Mouse (Mus musculus): Measurements from ENCODE around the gene Klf12. TPM values are rescaled to one million over a fixed set of nuclear protein-coding genes. Genes with fewer than 3 reads are reported as not detected.

The Klf12 gene
- total RNA-seq, 2 experiments from 2014 or later: 10.0 to 12.8 TPM

- intact Hi-C loops (cut with DNase I): no loop called here
- no peak for DNase-seq
Measured at GRCm38 (mm10) chr14:100165075-100165474, 119.4 kb downstream of the Klf12 start.

- intact Hi-C loops (cut with DNase I): no loop called here
- DNase-seq: no peak
Measured at GRCm38 (mm10) chr14:100156639-100157038, 127.8 kb downstream of the Klf12 start.

GRCm38 (mm10) chr14:100147666-100148065 lies 136.8 kb downstream of the Klf12 start:
- no peak for DNase-seq
- intact Hi-C loops (cut with DNase I): no loop called here

GRCm38 (mm10) chr14:100140370-100140769 lies 144.1 kb downstream of the Klf12 start:
- intact Hi-C loops (cut with DNase I): loop anchor here (5.0 kb wide), 1 partner anchor 907 kb away; no protein-coding TSS in a partner anchor
- DNase-seq: no peak

- intact Hi-C loops (cut with DNase I): no loop called here
- no peak for DNase-seq
Measured at GRCm38 (mm10) chr14:100134304-100134703, 150.2 kb downstream of the Klf12 start.

- intact Hi-C loops (cut with DNase I): no loop called here
- no peak for DNase-seq
Measured at GRCm38 (mm10) chr14:100132479-100132878, 152.0 kb downstream of the Klf12 start.

GRCm38 (mm10) chr14:100126126-100126525 lies 158.4 kb downstream of the Klf12 start:
- DNase-seq: no peak
- intact Hi-C loops (cut with DNase I): no loop called here

GRCm38 (mm10) chr14:100121075-100121474 lies 163.4 kb downstream of the Klf12 start:
- intact Hi-C loops (cut with DNase I): no loop called here
- DNase-seq: no peak

- intact Hi-C loops (cut with DNase I): no loop called here
- no peak for DNase-seq
Measured at GRCm38 (mm10) chr14:100119866-100120265, 164.6 kb downstream of the Klf12 start.

GRCm38 (mm10) chr14:100113419-100113818 lies 171.1 kb downstream of the Klf12 start:
- no peak for DNase-seq
- intact Hi-C loops (cut with DNase I): no loop called here

GRCm38 (mm10) chr14:100111735-100112134 lies 172.7 kb downstream of the Klf12 start:
- no peak for DNase-seq
- intact Hi-C loops (cut with DNase I): no loop called here

GRCm38 (mm10) chr14:100109563-100109962 lies 174.9 kb downstream of the Klf12 start:
- no peak for DNase-seq

GRCm38 (mm10) chr14:100105570-100105969 lies 178.9 kb downstream of the Klf12 start:
- no peak for DNase-seq
- intact Hi-C loops (cut with DNase I): no loop called here

More at GRCm38 (mm10) chr14:100109563-100109962, 174.9 kb downstream of the Klf12 start:
- intact Hi-C loops (cut with DNase I): no loop called here

- intact Hi-C loops (cut with DNase I): no loop called here
- no peak for DNase-seq
Measured at GRCm38 (mm10) chr14:100104818-100105217, 179.7 kb downstream of the Klf12 start.

GRCm38 (mm10) chr14:100103818-100104217 lies 180.7 kb downstream of the Klf12 start:
- intact Hi-C loops (cut with DNase I): no loop called here
- no peak for DNase-seq

GRCm38 (mm10) chr14:100097208-100098189 lies 187.0 kb downstream of the Klf12 start:
- intact Hi-C loops (cut with DNase I): no loop called here
- no peak for DNase-seq

- intact Hi-C loops (cut with DNase I): no loop called here
- no peak for DNase-seq
Measured at GRCm38 (mm10) chr14:100095730-100096129, 188.7 kb downstream of the Klf12 start.

- DNase-seq: no peak
- intact Hi-C loops (cut with DNase I): no loop called here
Measured at GRCm38 (mm10) chr14:100090517-100090916, 194.0 kb downstream of the Klf12 start.

GRCm38 (mm10) chr14:100079620-100080019 lies 204.9 kb downstream of the Klf12 start:
- intact Hi-C loops (cut with DNase I): no loop called here
- DNase-seq: no peak

GRCm38 (mm10) chr14:100072431-100073195 lies 211.9 kb downstream of the Klf12 start:
- intact Hi-C loops (cut with DNase I): no loop called here
- DNase-seq: no peak

GRCm38 (mm10) chr14:100069543-100070090 lies 214.9 kb downstream of the Klf12 start:
- DNase-seq: no peak
- intact Hi-C loops (cut with DNase I): no loop called here

Measured in gastrocnemius, postnatal 36 days (tissue).